Mouse (Mus musculus): ENCODE results near the gene Ptprn2. TPM values are rescaled to one million over a fixed set of nuclear protein-coding genes. Genes with fewer than 3 reads are reported as not detected.

Gene Ptprn2
- polyA plus RNA-seq, 1 experiment: 1.2 TPM

DNA sequence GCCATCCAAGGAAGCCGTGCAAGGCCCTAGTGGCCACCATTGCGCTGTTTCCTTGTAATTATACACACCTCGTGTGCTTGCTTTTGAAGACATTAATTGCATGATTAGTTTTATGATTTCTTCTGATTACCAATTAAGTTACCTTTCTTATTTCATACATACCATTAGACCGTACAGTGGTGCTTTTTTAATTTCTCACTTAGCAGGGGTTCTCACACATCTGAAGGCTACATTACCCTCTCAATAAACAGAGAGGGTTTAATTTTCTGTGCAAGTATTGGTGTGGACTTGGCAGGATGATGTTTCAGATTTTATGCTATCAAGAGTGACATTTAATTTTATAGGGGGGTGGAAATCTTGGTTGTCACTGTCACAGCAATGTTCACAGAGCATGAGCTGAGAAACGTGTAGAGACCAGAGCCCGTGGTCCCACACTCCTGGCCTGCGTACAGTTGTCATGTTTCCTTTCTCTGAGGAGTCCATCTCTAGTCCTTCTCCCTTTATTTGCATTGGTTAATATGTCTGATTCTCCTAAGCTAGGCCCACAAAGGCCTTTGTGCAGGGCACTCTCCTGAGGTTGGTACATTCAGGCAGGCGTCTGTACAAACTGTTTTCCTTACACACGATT, 567.8 kb downstream of the Ptprn2 start:
- DNase-seq: no peak
- no peak for TF ChIP-seq CTCF (IDR thresholded peaks at IDR 0.05; ENCODE audit: borderline replicate concordance, control insufficient read depth, extremely low read depth, insufficient read depth, low read length, poor library complexity)
- no peak for TF ChIP-seq POLR2A (IDR thresholded peaks at IDR 0.05; ENCODE audit: control insufficient read depth, extremely low read depth, insufficient read depth, low read length, poor library complexity)
- Histone ChIP-seq H3K4me3 (ENCODE audit: control insufficient read depth, insufficient read depth, low read length) (no peak overlapping the region), H3K27ac (ENCODE audit: control insufficient read depth, insufficient read depth, low read length) (no peak overlapping the region), H3K27me3 (ENCODE audit: control insufficient read depth, insufficient read depth, low read length) (no peaks in the 10 kb centered on the region), H3K4me1 (replicated peaks; ENCODE audit: control insufficient read depth, insufficient read depth, low read length) (no peaks in the 10 kb centered on the region), H3K36me3 (ENCODE audit: control insufficient read depth, insufficient read depth, low read length) (no peaks in the 10 kb centered on the region)
- 91% methylated on average over 9 of the region's 9 CpGs for WGBS

- Histone ChIP-seq H3K4me1 (replicated peaks; ENCODE audit: control insufficient read depth, insufficient read depth, low read length) (no peaks in the 10 kb centered on the region), H3K4me3 (ENCODE audit: control insufficient read depth, insufficient read depth, low read length) (no peak overlapping the region), H3K27ac (ENCODE audit: control insufficient read depth, insufficient read depth, low read length) (no peak overlapping the region), H3K36me3 (ENCODE audit: control insufficient read depth, insufficient read depth, low read length) (no peaks in the 10 kb centered on the region), H3K27me3 (ENCODE audit: control insufficient read depth, insufficient read depth, low read length) (no peaks in the 10 kb centered on the region)
- no peak for DNase-seq
- WGBS: 71% methylated on average over 21 of the region's 21 CpGs
- TF ChIP-seq CTCF (IDR thresholded peaks at IDR 0.05; ENCODE audit: borderline replicate concordance, control insufficient read depth, extremely low read depth, insufficient read depth, low read length, poor library complexity): no peak
- TF ChIP-seq POLR2A (IDR thresholded peaks at IDR 0.05; ENCODE audit: control insufficient read depth, extremely low read depth, insufficient read depth, low read length, poor library complexity): no peak
Measured at GRCm38 (mm10) chr12:117053851-117054769, 568.6 kb downstream of the Ptprn2 start.

GRCm38 (mm10) chr12:117054925-117055570, 569.5 kb downstream of the Ptprn2 start:
- 85% methylated on average over 10 of the region's 10 CpGs for WGBS
- TF ChIP-seq POLR2A (IDR thresholded peaks at IDR 0.05; ENCODE audit: control insufficient read depth, extremely low read depth, insufficient read depth, low read length, poor library complexity) (no peak), CTCF (IDR thresholded peaks at IDR 0.05; ENCODE audit: borderline replicate concordance, control insufficient read depth, extremely low read depth, insufficient read depth, low read length, poor library complexity) (no peak)
- H3K27me3 ChIP-seq (ENCODE audit: control insufficient read depth, insufficient read depth, low read length): no peaks in the 10 kb centered on the region

GRCm38 (mm10) chr12:117058184-117058958, 572.9 kb downstream of the Ptprn2 start:
- H3K27ac ChIP-seq (ENCODE audit: control insufficient read depth, insufficient read depth, low read length): no peak overlapping the region
- WGBS: 92% methylated on average over 6 of the region's 6 CpGs
- no peak overlapping the region for H3K4me3 ChIP-seq (ENCODE audit: control insufficient read depth, insufficient read depth, low read length)
- H3K36me3 ChIP-seq (ENCODE audit: control insufficient read depth, insufficient read depth, low read length): no peaks in the 10 kb centered on the region
- TF ChIP-seq CTCF (IDR thresholded peaks at IDR 0.05; ENCODE audit: borderline replicate concordance, control insufficient read depth, extremely low read depth, insufficient read depth, low read length, poor library complexity): no peak
- no peaks in the 10 kb centered on the region for H3K4me1 ChIP-seq (replicated peaks; ENCODE audit: control insufficient read depth, insufficient read depth, low read length)
- DNase-seq: no peak
- H3K27me3 ChIP-seq (ENCODE audit: control insufficient read depth, insufficient read depth, low read length): no peaks in the 10 kb centered on the region

More at GRCm38 (mm10) chr12:117054925-117055570, 569.5 kb downstream of the Ptprn2 start:
- no peak for DNase-seq
- no peaks in the 10 kb centered on the region for H3K36me3 ChIP-seq (ENCODE audit: control insufficient read depth, insufficient read depth, low read length)
- no peak overlapping the region for H3K27ac ChIP-seq (ENCODE audit: control insufficient read depth, insufficient read depth, low read length)
- H3K4me1 ChIP-seq (replicated peaks; ENCODE audit: control insufficient read depth, insufficient read depth, low read length): no peaks in the 10 kb centered on the region
- no peak overlapping the region for H3K4me3 ChIP-seq (ENCODE audit: control insufficient read depth, insufficient read depth, low read length)

DNA sequence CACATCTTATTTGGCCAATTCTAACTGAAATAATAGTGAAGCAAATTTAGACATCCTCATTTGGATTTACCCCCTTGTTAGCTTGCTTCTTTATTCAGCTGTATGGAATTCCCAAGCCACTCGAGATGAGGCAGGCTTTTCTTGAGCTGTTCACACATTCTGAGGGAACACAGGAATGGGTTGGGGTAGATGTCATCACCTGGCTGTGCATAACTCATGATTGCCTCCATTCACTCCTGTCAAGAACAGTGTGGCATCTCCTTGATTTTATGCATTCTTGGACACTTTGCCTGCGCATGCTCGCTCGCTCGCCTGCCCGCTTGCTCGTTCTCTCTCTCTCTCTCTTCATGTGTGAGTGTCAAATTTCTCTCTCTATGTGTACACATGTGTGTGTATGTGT, 573.5 kb downstream of the Ptprn2 start:
- TF ChIP-seq CTCF (IDR thresholded peaks at IDR 0.05; ENCODE audit: borderline replicate concordance, control insufficient read depth, extremely low read depth, insufficient read depth, low read length, poor library complexity) (no peak), POLR2A (IDR thresholded peaks at IDR 0.05; ENCODE audit: control insufficient read depth, extremely low read depth, insufficient read depth, low read length, poor library complexity) (no peak)
- Histone ChIP-seq H3K27me3 (ENCODE audit: control insufficient read depth, insufficient read depth, low read length) (no peaks in the 10 kb centered on the region), H3K27ac (ENCODE audit: control insufficient read depth, insufficient read depth, low read length) (no peak overlapping the region), H3K36me3 (ENCODE audit: control insufficient read depth, insufficient read depth, low read length) (no peaks in the 10 kb centered on the region), H3K4me3 (ENCODE audit: control insufficient read depth, insufficient read depth, low read length) (no peak overlapping the region), H3K4me1 (replicated peaks; ENCODE audit: control insufficient read depth, insufficient read depth, low read length) (no peaks in the 10 kb centered on the region)
- 91% methylated on average over 7 of the region's 7 CpGs for WGBS
- DNase-seq: no peak

DNA sequence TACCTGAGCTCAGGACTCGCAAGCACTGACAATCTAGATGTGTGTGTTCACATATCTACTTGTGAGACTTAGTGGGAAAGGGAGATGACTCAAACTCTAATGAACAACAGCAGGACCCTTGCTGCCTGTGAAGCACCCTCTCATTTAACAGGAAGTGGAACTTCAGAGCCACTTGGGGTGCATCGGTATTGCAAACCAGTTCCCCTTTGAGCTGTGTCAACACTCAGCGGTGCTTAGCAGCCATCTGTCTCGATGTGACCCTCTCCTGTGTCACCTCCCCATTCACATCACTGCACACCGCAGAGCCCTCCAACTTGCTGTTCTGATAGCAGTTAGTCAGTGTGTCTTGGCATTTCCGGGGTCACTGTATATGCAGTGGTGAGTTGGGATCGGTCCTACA, 592.1 kb downstream of the Ptprn2 start:
- H3K27ac ChIP-seq (ENCODE audit: control insufficient read depth, insufficient read depth, low read length): no peak overlapping the region

More for the DNA sequence above, 592.1 kb downstream of the Ptprn2 start:
- Histone ChIP-seq H3K4me1 (replicated peaks; ENCODE audit: control insufficient read depth, insufficient read depth, low read length) (no peaks in the 10 kb centered on the region), H3K36me3 (ENCODE audit: control insufficient read depth, insufficient read depth, low read length) (no peaks in the 10 kb centered on the region), H3K27me3 (ENCODE audit: control insufficient read depth, insufficient read depth, low read length) (no peaks in the 10 kb centered on the region), H3K4me3 (ENCODE audit: control insufficient read depth, insufficient read depth, low read length) (no peak overlapping the region)
- WGBS: 51% methylated on average over 7 of the region's 7 CpGs
- TF ChIP-seq POLR2A (IDR thresholded peaks at IDR 0.05; ENCODE audit: control insufficient read depth, extremely low read depth, insufficient read depth, low read length, poor library complexity): no peak
- no peak for TF ChIP-seq CTCF (IDR thresholded peaks at IDR 0.05; ENCODE audit: borderline replicate concordance, control insufficient read depth, extremely low read depth, insufficient read depth, low read length, poor library complexity)
- DNase-seq: no peak
